Mouse (Mus musculus): ENCODE measurements around the gene Dtx3.

DNA sequence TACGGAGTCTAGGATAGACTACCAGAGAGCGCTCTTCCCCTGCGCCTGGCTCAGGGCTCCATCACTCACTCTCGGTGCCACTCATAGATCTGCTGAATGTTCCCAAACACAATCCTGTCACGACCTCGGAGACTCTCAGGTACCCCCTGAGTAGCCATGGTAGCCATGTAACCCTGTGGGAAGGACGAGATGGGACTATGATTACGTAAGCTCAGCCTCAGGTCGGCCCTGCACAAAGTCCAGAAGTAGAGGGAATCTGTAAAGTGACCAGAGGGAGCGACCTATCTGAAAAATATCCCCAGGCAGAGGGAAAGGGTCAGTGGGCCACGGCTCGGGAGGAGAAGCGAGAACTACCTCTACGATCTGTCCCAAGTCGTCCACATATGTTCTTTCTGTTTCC is 10.0 kb downstream of the Dtx3 start:
- TF ChIP-seq CTCF (conservative IDR thresholded peaks at IDR 0.05; ENCODE audit: insufficient read depth, insufficient read length, low read depth, low read length): no peak
- TF ChIP-seq POLR2A (IDR thresholded peaks at IDR 0.05; ENCODE audit: low read depth, low read length): no peak

Data from kidney, adult 2 months (tissue).